ENCODE assay signal across 8 mouse cellular contexts in the genomic region with DNA sequence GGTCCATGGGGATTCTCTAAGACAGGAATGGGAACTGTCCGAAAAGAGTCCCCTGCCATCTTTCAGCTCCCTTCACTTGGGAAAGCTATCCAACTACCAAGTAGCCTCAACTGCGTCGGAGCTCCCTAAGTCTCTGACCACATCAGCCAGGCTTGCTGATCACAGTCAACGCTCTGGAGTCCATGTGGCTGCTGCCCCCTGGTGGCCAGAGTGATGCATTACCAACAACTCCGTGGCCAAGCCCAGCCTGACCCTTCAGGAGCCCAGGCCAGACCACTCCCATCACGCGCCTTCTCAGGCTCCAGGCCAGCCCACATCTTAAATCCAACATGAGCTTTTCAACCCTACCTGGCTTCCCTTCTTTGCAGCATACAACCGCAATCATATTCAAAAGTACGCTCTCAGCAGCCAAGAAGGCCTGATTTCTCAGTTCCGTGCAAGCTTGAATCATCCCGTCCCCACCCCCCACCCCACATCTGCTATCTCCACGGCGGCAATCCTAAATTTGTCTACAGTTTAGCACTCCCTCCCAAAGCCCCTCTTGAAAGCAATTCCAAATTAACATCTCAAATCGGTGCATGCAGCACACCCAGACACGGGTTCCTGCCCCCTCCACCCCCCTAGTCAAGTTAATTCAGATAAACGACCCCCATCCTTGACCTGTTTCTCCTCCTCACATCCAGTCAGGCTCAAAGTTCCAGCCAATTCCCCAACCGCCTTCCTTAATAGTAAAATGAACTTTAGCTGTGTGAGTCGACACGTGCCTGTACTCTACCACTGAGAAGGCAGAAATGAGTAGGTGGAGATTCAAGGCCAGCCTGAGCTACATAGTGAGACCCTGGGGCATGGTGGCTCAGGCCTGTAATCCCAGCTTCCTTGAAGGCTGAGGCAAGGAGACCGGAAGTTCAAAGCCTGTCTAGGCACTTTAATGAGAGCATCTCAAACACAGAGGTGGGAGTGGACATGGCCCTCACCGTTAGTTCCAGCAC. TPM values are rescaled to one million over a fixed set of nuclear protein-coding genes. Genes with fewer than 3 reads are reported as not detected.
A peak's percentile ranks its signal among the peaks of the same experiment; 100 is the strongest.
DNase-seq lines count a peak whose midpoint lies in the region; ATAC-seq and TF ChIP-seq lines count a peak whose summit lies in the region.

No protein-coding gene starts in this region.

- no peaks in the 10 kb centered on the region for H3K27me3 ChIP-seq in hindbrain, postnatal 0 days (ENCODE audit: insufficient read depth, low read length)

- H3K4me1 ChIP-seq in hindbrain, postnatal 0 days (ENCODE audit: insufficient read depth, low read length), result no peaks in the 10 kb centered on the region

- intact Hi-C loops in gastrocnemius, adult 2 months (cut with DNase I), result loop anchor here (1.0 kb wide), 1 partner anchor 55 kb away; no protein-coding TSS in a partner anchor

- H3K9ac ChIP-seq in hindbrain, postnatal 0 days (replicated peaks; ENCODE audit: low read length), result no peak overlapping the region

- peak; percentile 89 for ATAC-seq in hindbrain, postnatal 0 days

- H3K27ac ChIP-seq in gastrocnemius, adult 2 months, result no peak overlapping the region
- no peak overlapping the region for H3K27ac ChIP-seq in hindbrain, postnatal 0 days

- H3K9me3 ChIP-seq in hindbrain, postnatal 0 days (ENCODE audit: low read length), result no peaks in the 10 kb centered on the region

- 32% methylated on average over 21 of the region's 21 CpGs for WGBS in hindbrain, postnatal 0 days

- no peak overlapping the region for H3K4me3 ChIP-seq in gastrocnemius, adult 2 months
- no peak overlapping the region for H3K4me3 ChIP-seq in hindbrain, postnatal 0 days (ENCODE audit: low read length)

- peak overlapping the region; percentile 23 for H3K4me2 ChIP-seq in hindbrain, postnatal 0 days (ENCODE audit: low read depth, low read length)

- no peaks in the 10 kb centered on the region for H3K36me3 ChIP-seq in hindbrain, postnatal 0 days (ENCODE audit: insufficient read depth, low read length)

- DNase-seq in R1 (ENCODE audit: low read depth, low spot score), result peak; percentile 93
- DNase-seq in cerebellum, postnatal 36 days, result peak; percentile 92 to 94
- peak; percentile 88 for DNase-seq in gastrocnemius, adult 2 months
- DNase-seq in hindbrain, postnatal 0 days (ENCODE audit: low spot score), result peak; percentile 93
- DNase-seq in left cerebral cortex, adult 18-20 months (ENCODE audit: low spot score in 2 of 2), result peak; percentile 89
- DNase-seq in lung, postnatal 4 days, result peak; percentile 83 to 90
- peak; percentile 83 for DNase-seq in right cerebral cortex, adult 18-20 months
- peak; percentile 70 for DNase-seq in urinary bladder, adult 2 months (ENCODE audit: low spot score)

- TF ChIP-seq CTCF in gastrocnemius, adult 2 months (IDR thresholded peaks at IDR 0.05), result peak; percentile 99
- TF ChIP-seq CTCF in hindbrain, postnatal 0 days (IDR thresholded peaks at IDR 0.05; ENCODE audit: low read depth), result peak; percentile 100

RNA-seq across cellular contexts. Expression of gene Pou2f2, which starts 8.4 kb away (rescaled TPM):
- total RNA-seq in gastrocnemius, adult 2 months (2021), result under 1 TPM; 0.08 to 0.13 TPM
- total RNA-seq in hindbrain, postnatal 0 days (2014; rRNA removed), result 3.9 and 4.7 TPM in 2 replicates
- polyA plus RNA-seq in hindbrain, postnatal 0 days (2015; fragmentation: Nextera tagmentation; extraction: Ambion mirVana), result 14.4 and 20.2 TPM in 2 replicates
- 10 to 100 TPM in 1 of 2 experiments, 1 to 10 TPM in 1; 7.7 to 12.9 TPM for total RNA-seq in left cerebral cortex, adult 18-20 months (2021)
- polyA plus RNA-seq in urinary bladder, adult 2 months (2012; rRNA removed), result 0.65 and 1.0 TPM in 2 replicates

RNA-seq across cellular contexts. Expression of gene Dedd2, which starts 32.5 kb away (rescaled TPM):
- total RNA-seq in gastrocnemius, adult 2 months (2021), result 1 to 10 TPM; 9.3 to 9.4 TPM
- total RNA-seq in hindbrain, postnatal 0 days (2014; rRNA removed), result 22.5 and 31.7 TPM in 2 replicates
- 19.8 and 20.2 TPM in 2 replicates for polyA plus RNA-seq in hindbrain, postnatal 0 days (2015; fragmentation: Nextera tagmentation; extraction: Ambion mirVana)
- total RNA-seq in left cerebral cortex, adult 18-20 months (2021), result 10 to 100 TPM; 24.2 to 26.7 TPM
- polyA plus RNA-seq in urinary bladder, adult 2 months (2012; rRNA removed), result 13.8 and 14.2 TPM in 2 replicates

RNA-seq across cellular contexts. Expression of gene Zfp526, which starts 33.3 kb away (rescaled TPM):
- 1 to 10 TPM; 5.5 to 6.1 TPM for total RNA-seq in gastrocnemius, adult 2 months (2021)
- 9.6 and 10.1 TPM in 2 replicates for total RNA-seq in hindbrain, postnatal 0 days (2014; rRNA removed)
- polyA plus RNA-seq in hindbrain, postnatal 0 days (2015; fragmentation: Nextera tagmentation; extraction: Ambion mirVana), result 0.66 and 0.85 TPM in 2 replicates
- 10 to 100 TPM; 10.6 to 11.4 TPM for total RNA-seq in left cerebral cortex, adult 18-20 months (2021)
- polyA plus RNA-seq in urinary bladder, adult 2 months (2012; rRNA removed), result 6.9 and 9.3 TPM in 2 replicates

RNA-seq across cellular contexts. Expression of gene Gsk3a, which starts 49.7 kb away (rescaled TPM):
- total RNA-seq in gastrocnemius, adult 2 months (2021), result 10 to 100 TPM; 74.1 to 77.4 TPM
- total RNA-seq in hindbrain, postnatal 0 days (2014; rRNA removed), result 151 and 160 TPM in 2 replicates
- polyA plus RNA-seq in hindbrain, postnatal 0 days (2015; fragmentation: Nextera tagmentation; extraction: Ambion mirVana), result 17.5 and 19.8 TPM in 2 replicates
- 100 to 1,000 TPM; 215 to 224 TPM for total RNA-seq in left cerebral cortex, adult 18-20 months (2021)
- 79.0 and 83.3 TPM in 2 replicates for polyA plus RNA-seq in urinary bladder, adult 2 months (2012; rRNA removed)
